Mouse (Mus musculus) kidney, embryonic 16.5 days (tissue): ENCODE data around the gene Hnrnpu. TPM values are rescaled to one million over a fixed set of nuclear protein-coding genes. Genes with fewer than 3 reads are reported as not detected.
"Not testable (repeated sequence)": the region's sequence is repeated elsewhere in the genome, so short reads cannot be mapped to it uniquely, and the experiment has no call there.

Experiments
- ATAC-seq: fragments of 200-750 bp; cut with Nextera tagmentation; 2 replicates; pipeline ENCODE4 v1.8.0; 2017; ENCODE audit warnings: moderate TSS enrichment; ENCODE audit not compliant: low FRiP score, low TSS enrichment
- H3K27ac ChIP-seq: fragments of 300-500 bp; sonication (generic); 2 replicates; pipeline ENCODE4 v1.5.1; 2014; ENCODE audit warnings: low read length
- H3K27me3 ChIP-seq: fragments of 300-500 bp; sonication (generic); 2 replicates; pipeline ENCODE4 v1.6.1; 2014; ENCODE audit warnings: low read length, control low read depth, mixed read lengths; ENCODE audit not compliant: insufficient read depth
- H3K36me3 ChIP-seq: fragments of 300-500 bp; sonication (generic); 2 replicates; pipeline ENCODE4 v1.6.1; 2014; ENCODE audit warnings: low read length, control low read depth, mixed read lengths; ENCODE audit not compliant: insufficient read depth
- H3K4me1 ChIP-seq: fragments of 300-500 bp; sonication (generic); 2 replicates; pipeline ENCODE4 v1.6.1; 2014; ENCODE audit warnings: low read length, control low read depth, mixed read lengths; ENCODE audit not compliant: insufficient read depth
- H3K4me2 ChIP-seq: fragments of 300-500 bp; sonication (generic); replicated peaks from 2 replicates; pipeline ENCODE4 v1.6.1; 2014; ENCODE audit warnings: low read depth, low read length
- H3K4me3 ChIP-seq: fragments of 300-500 bp; sonication (generic); 2 replicates; pipeline ENCODE4 v1.5.1; 2014; ENCODE audit warnings: mild to moderate bottlenecking, low read length
- H3K9ac ChIP-seq: fragments of 300-500 bp; sonication (generic); replicated peaks from 2 replicates; pipeline ENCODE4 v1.6.1; 2014; ENCODE audit warnings: low read length
- H3K9me3 ChIP-seq: fragments of 300-500 bp; sonication (generic); 2 replicates; pipeline ENCODE4 v1.6.1; 2016; ENCODE audit warnings: low read length, control low read depth
- WGBS: fragments of 180-500 bp; shearing (Covaris S2); extraction: QIAGEN DNeasy Blood & Tissue Kit; methylation state at CpG from one replicate; pipeline ENCODE4 v1.1.7; 2014; 5-methylcytosine and 5-hydroxymethylcytosine counted together
- microRNA-seq: library from miRNA; unstranded; fragments of <30 nt; microRNA quantifications from one replicate; pipeline ENCODE4, GENCODE M21; 2016
- polyA plus RNA-seq: library from polyadenylated mRNA; unstranded; fragments of >200 nt; fragmentation: Nextera tagmentation; extraction: Ambion mirVana; gene quantifications from 2 replicates; pipeline ENCODE4 v1.2.1, GENCODE M21; 2015

The Hnrnpu gene
- polyA plus RNA-seq, 1 experiment from 2014 or later, result 259 TPM

DNA sequence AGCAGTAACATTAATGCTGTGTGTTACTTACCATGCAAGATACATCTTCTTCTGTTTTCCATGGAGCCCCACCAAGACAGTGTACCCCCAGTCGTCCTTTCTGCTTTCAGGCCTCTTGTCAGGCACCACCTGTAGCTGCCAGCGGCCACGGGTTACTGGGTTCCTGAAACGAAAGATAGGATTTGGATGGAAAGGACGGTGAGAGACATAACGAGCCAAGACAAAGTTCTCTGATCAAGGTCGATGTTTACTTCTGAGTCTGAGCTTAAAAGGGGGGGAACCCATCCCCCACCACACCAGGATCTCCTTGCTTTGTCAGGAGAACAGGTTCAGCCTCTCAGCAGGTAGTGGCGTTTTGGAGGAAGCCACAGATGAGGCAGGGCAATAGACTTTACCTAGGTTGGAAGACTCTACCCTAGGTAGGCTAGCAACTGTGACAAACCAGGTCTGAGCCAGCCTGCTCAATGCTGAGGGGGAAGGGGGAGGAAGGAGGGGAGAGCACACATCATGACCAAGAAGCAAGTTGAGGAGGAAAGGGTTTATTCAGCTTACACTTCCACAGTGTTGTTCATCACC is 49.9 kb downstream of the Hnrnpu start:
- no peak overlapping the region for H3K4me2 ChIP-seq
- WGBS, result 75% methylated on average over 8 of the region's 8 CpGs
- ATAC-seq, result no peak
- H3K4me1 ChIP-seq, result no peaks in the 10 kb centered on the region
- no peak overlapping the region for H3K9ac ChIP-seq
- no peaks in the 10 kb centered on the region for H3K9me3 ChIP-seq
- no peaks in the 10 kb centered on the region for H3K36me3 ChIP-seq
- H3K27me3 ChIP-seq, result no peaks in the 10 kb centered on the region
- no peak overlapping the region for H3K27ac ChIP-seq
- H3K4me3 ChIP-seq, result no peak overlapping the region

DNA sequence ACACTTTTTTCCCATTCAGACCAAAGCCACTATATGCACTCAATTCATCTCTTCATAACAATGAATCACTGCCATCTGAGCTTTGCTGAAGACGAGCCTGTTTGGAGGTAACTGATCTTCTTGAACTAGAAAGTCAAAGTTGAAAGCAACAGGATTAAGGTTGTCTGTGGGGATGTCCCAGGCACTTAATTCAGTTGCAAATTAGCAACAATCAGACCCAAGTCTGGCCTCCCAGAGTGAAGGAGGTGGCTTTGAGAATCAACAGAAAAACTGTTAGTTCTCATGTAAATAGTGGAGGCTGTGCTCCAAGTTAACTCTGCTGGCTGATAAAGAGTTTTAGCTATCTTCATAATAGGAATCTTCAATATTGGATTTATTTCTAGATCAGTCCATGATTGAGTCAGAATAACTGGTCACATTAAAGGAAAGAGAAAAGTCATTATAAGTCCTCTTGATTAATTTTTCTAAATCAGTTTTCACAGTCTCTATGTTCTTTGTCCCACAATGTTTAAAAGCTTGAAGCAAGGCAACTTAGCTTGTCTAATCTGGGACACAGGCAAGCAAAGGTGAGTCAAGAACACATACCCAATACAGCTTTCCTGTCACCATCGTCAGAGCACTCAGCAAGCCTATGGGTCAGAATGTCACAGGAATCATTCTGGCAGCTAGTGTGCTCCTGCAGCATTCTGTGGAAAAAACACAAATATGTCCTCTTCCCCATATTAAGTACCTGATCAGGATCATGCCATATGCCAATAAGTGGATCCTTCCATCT is 53.5 kb downstream of the Hnrnpu start:
- Histone ChIP-seq H3K4me1 (no peaks in the 10 kb centered on the region), H3K9ac (no peak overlapping the region), H3K36me3 (no peaks in the 10 kb centered on the region), H3K27ac (no peak overlapping the region), H3K9me3 (no peaks in the 10 kb centered on the region), H3K27me3 (no peaks in the 10 kb centered on the region), H3K4me2 (no peak overlapping the region), H3K4me3 (no peak overlapping the region)
- WGBS, result 72% methylated on average over 2 of the region's 2 CpGs
- no peak for ATAC-seq

DNA sequence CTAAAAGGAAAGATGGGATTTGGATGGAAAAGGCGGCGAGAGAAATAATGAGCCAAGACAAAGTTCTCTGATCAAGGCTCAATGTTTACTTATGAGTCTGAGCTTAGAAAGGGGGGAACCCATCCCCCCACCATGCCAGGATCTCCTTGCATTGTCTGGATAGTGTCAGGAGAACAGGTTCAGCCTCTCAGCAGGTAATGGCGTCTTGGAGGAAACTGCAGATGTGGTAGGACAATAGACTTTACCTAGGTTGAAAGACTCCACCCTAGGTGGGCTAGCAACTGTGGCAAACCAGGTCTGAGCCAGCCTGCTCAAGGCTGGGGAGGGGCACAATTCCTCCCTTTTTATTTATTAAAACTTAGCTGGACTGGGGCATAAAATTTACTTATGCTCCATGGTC is 54.3 kb downstream of the Hnrnpu start:
- not testable (repeated sequence) for H3K27ac ChIP-seq, H3K9ac ChIP-seq, H3K4me1 ChIP-seq, H3K27me3 ChIP-seq, H3K4me2 ChIP-seq, H3K9me3 ChIP-seq, H3K36me3 ChIP-seq, H3K4me3 ChIP-seq, ATAC-seq
- 92% methylated on average over 3 of the region's 3 CpGs for WGBS

GRCm38 (mm10) chr1:178276054-178276911 is 61.3 kb downstream of the Hnrnpu start:
- Histone ChIP-seq H3K27me3 (no peaks in the 10 kb centered on the region), H3K4me1 (peaks cover 7% of the 10 kb centered on the region; the same call in 1 of the 2 replicates), H3K9me3 (no peaks in the 10 kb centered on the region), H3K4me3 (peak overlapping the region; percentile 65), H3K27ac (no peak overlapping the region; the same call in 1 of the 2 replicates), H3K36me3 (no peaks in the 10 kb centered on the region), H3K4me2 (peak overlapping the region; percentile 77), H3K9ac (peak overlapping the region; percentile 83)
- WGBS, result under 1% methylated on average over 78 of the region's 87 CpGs
- ATAC-seq, result peak; percentile 87

DNA sequence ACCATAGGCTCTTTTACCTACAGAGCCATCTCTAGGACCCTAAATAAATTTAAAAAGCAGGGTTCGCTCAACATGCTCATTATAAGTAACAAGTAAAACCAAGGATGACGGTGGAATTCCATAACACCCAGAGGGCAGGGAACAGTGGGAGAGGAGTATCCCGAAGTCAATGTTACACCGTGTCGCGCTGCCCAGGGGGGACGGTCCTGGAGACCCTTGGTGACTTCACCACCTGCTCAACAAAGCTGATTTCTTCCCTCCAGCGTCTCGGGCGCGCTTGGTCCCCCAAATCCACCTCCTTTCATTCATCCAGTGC is 61.9 kb downstream of the Hnrnpu start:
- peaks cover 7% of the 10 kb centered on the region; the same call in 1 of the 2 replicates for H3K4me1 ChIP-seq
- no peaks in the 10 kb centered on the region for H3K36me3 ChIP-seq
- no peaks in the 10 kb centered on the region for H3K9me3 ChIP-seq
- peak overlapping the region; percentile 65 for H3K4me3 ChIP-seq
- peak overlapping the region; percentile 77 for H3K4me2 ChIP-seq
- no peaks in the 10 kb centered on the region for H3K27me3 ChIP-seq
- H3K9ac ChIP-seq, result peak overlapping the region; percentile 83
- H3K27ac ChIP-seq, result no peak overlapping the region
- peak; percentile 58 for ATAC-seq
- WGBS, result 2% methylated on average over 11 of the region's 11 CpGs

DNA sequence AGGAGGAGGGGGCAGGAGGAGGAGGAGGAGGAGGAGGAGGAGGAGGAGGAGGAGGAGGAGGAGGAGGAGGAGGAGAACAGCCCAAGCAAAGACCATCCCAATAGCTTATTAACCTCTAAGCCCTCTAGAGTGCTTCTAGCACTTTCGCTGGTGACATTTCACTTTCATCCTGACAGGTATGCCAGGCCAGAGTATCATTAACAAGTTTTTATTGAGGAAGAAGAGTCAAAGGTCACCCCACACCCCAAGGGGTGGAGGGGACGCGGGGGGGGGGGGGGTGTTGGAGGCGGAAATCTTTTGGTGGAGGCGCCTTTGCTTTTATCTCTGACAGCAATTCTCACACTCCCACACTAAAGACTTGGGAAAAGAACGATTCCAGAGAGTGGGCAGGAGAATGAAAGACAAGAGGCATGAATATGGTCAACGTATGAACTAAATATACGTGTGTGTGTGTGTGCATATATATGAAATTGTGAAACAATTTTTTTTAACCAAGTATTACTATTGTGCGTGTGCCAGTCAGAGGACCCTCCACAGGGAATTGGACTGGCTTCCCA is 62.3 kb downstream of the Hnrnpu start:
- Histone ChIP-seq H3K9me3 (no peaks in the 10 kb centered on the region), H3K4me1 (peaks cover 7% of the 10 kb centered on the region; the same call in 1 of the 2 replicates), H3K27me3 (no peaks in the 10 kb centered on the region), H3K4me2 (peak overlapping the region; percentile 77), H3K27ac (no peak overlapping the region), H3K36me3 (no peaks in the 10 kb centered on the region), H3K9ac (no peak overlapping the region), H3K4me3 (peak overlapping the region; percentile 65)
- 14% methylated on average over 9 of the region's 9 CpGs for WGBS
- peak; percentile 13; the same call in 1 of the 2 replicates for ATAC-seq

Small RNAs within 50 kb of the gene (microRNA-seq; reads per million reads assigned to microRNA genes)
- gene Gm27458, result not detected

Other genes with a start within 250 kb of the Hnrnpu start
- 18.5 and 23.0 TPM in 2 replicates for gene Desi2, start 150.4 kb downstream of the Hnrnpu start, polyA plus RNA-seq
- 111 and 124 TPM in 2 replicates for gene Cox20, start 18.7 kb downstream of the Hnrnpu start, polyA plus RNA-seq
- gene Efcab2, start 68.3 kb upstream of the Hnrnpu start, polyA plus RNA-seq, result 5.1 and 5.3 TPM in 2 replicates
- gene Kif26b, start 191.3 kb upstream of the Hnrnpu start, polyA plus RNA-seq, result 9.3 and 11.4 TPM in 2 replicates